Mouse (Mus musculus): ENCODE measurements around the gene Gorasp2. TPM values are rescaled to one million over a fixed set of nuclear protein-coding genes. Genes with fewer than 3 reads are reported as not detected.

The Gorasp2 gene
- total and polyA plus RNA-seq, 3 experiments: 65.4 to 145 (median 77.4) TPM

DNA sequence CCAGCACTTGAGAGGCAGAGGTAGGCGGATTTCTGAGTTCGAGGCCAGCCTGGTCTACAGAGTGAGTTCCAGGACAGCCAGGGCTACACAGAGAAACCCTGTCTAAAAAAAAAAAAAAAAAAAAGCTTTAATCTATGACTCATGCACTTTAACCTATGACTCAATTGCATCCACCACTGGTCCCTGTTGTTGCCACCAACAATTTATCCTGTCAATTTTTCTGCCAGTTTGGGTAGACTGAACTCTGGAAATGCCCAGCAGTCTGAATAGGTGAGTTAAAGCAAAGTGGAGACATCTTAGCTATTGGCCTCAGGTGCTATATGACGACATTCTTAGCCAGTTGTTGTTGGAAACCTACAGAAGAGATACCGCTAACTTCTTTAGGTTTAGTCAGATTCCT lies 11.9 kb upstream of the Gorasp2 start:
- Histone ChIP-seq H3K9ac (ENCODE audit: insufficient read depth, low read depth) (no peak overlapping the region), H3K4me1 (ENCODE audit: control insufficient read depth in 1 of 2, insufficient read depth in 2 of 2) (peaks cover 0 to 1% of the 10 kb centered on the region in 2 experiments; a peak in 2 of 4 replicates), H3K79me2 (replicated peaks; ENCODE audit: control insufficient read depth, extremely low read depth, insufficient read depth, poor library complexity, severe bottlenecking) (no peaks in the 10 kb centered on the region), H3K27me3 (replicated peaks) (no peaks in the 10 kb centered on the region), H3K4me2 (ENCODE audit: insufficient read depth, low read depth, poor library complexity, severe bottlenecking) (no peak overlapping the region), H3K4me3 (replicated peaks in 1 of 3; ENCODE audit: low read depth in 2 of 3, low read length in 2 of 3, poor library complexity in 1 of 3) (no peak overlapping the region), H3K27ac (ENCODE audit: insufficient read depth, low read depth) (no peak overlapping the region), H3K9me3 (replicated peaks; ENCODE audit: low read length) (no peaks in the 10 kb centered on the region), H3K36me3 (replicated peaks in 1 of 2; ENCODE audit: control insufficient read depth in 1 of 2, insufficient read depth in 1 of 2, low read length in 1 of 2) (no peaks in the 10 kb centered on the region)
- TF ChIP-seq JUN (IDR thresholded peaks at IDR 0.05; ENCODE audit: insufficient read depth, low read depth, low read length) (no peak), CTCF (conservative IDR thresholded peaks at IDR 0.05 in 1 of 2, IDR thresholded peaks at IDR 0.05 in 1 of 2; ENCODE audit: low read depth in 2 of 2, low read length in 2 of 2) (no peak), RAD21 (IDR thresholded peaks at IDR 0.05; ENCODE audit: low read depth, low read length) (no peak), MAFK (IDR thresholded peaks at IDR 0.05; ENCODE audit: insufficient replicate concordance, low read length) (no peak), POLR2AphosphoS2 (IDR thresholded peaks at IDR 0.05; ENCODE audit: low read depth, low read length) (no peak)
- no peak for DNase-seq (ENCODE audit: extremely low read depth)
- dilution Hi-C loops (cut with MboI; ENCODE audit: extremely low pct_ligation_motif_present, extremely low pct_unique_long_range_greater_than_20kb, low sequenced_read_pairs) (no loop called here), in situ Hi-C loops (cut with MboI; ENCODE audit: low pct_ligation_motif_present, low pct_unique_long_range_greater_than_20kb, low sequenced_read_pairs) (no loop called here)

DNA sequence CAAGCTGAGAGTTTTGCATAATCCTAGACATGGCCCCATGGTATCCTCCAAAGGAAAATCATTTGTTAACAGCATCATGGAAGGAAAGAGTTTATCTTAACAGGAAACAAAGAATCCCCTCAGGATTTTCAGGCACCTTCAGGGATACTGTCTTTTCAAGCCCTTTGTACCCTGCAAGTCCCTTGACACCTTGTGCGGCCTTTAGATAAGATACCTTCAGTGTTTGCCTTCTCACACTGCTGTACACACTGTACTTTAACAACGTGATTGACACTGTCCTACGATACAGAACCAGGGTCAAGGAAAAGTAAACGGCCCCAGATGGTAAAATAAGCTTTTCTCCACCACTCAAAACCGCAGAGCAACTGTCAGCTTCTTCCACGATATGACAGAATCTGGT lies 9.6 kb upstream of the Gorasp2 start:
- DNase-seq (ENCODE audit: extremely low read depth): no peak
- H3K27me3 ChIP-seq (replicated peaks): no peaks in the 10 kb centered on the region

DNA sequence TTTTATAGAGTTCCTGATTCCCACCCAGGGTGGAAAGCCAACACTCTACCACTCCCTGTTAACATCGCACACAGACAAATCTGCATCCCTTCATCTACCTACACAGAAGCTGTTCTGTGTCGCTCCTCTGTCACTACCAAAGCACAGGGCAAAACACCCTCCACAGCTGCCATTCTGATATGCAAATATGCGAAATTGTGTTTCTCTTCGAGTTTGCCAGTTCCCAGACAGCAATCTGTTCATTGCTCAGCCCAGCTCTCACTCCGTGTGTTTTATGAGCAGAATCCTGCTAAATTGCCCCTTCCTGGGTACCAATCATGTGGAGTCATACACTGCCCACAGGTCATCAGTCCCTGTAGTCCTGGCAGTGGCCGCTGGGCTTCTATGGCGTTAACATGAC lies 4.3 kb upstream of the Gorasp2 start:
- no peak for TF ChIP-seq CTCF (conservative IDR thresholded peaks at IDR 0.05 in 1 of 2, IDR thresholded peaks at IDR 0.05 in 1 of 2; ENCODE audit: low read depth in 2 of 2, low read length in 2 of 2)
- TF ChIP-seq CHD1 (IDR thresholded peaks at IDR 0.05; ENCODE audit: low read depth, low read length): no peak
- TF ChIP-seq TBP (conservative IDR thresholded peaks at IDR 0.05; ENCODE audit: low read depth, low read length): no peak
- no peak for TF ChIP-seq PAX5 (IDR thresholded peaks at IDR 0.05; ENCODE audit: low read length)
- no peak for TF ChIP-seq MAX (IDR thresholded peaks at IDR 0.05; ENCODE audit: low read length)
- TF ChIP-seq USF1 (IDR thresholded peaks at IDR 0.05; ENCODE audit: low read depth, low read length): no peak
- no peak for TF ChIP-seq BHLHE40 (IDR thresholded peaks at IDR 0.05; ENCODE audit: low read depth, low read length)
- no peak for TF ChIP-seq USF2 (conservative IDR thresholded peaks at IDR 0.05; ENCODE audit: low read depth, low read length)
- no peak for TF ChIP-seq GABPA (IDR thresholded peaks at IDR 0.05; ENCODE audit: insufficient replicate concordance, low read depth, low read length)
- TF ChIP-seq HCFC1 (IDR thresholded peaks at IDR 0.05; ENCODE audit: low read depth, low read length): no peak
- TF ChIP-seq KAT2A (IDR thresholded peaks at IDR 0.05; ENCODE audit: insufficient replicate concordance, low read length): no peak
- no peak for TF ChIP-seq E2F4 (IDR thresholded peaks at IDR 0.05; ENCODE audit: insufficient replicate concordance, low read depth, low read length)
- no peak for TF ChIP-seq ELF1 (IDR thresholded peaks at IDR 0.05; ENCODE audit: low read depth, low read length)
- no peak for TF ChIP-seq TCF12 (IDR thresholded peaks at IDR 0.05; ENCODE audit: low read depth, low read length)
- TF ChIP-seq JUND (conservative IDR thresholded peaks at IDR 0.05; ENCODE audit: low read depth, low read length): no peak
- no peak for TF ChIP-seq UBTF (IDR thresholded peaks at IDR 0.05; ENCODE audit: low read depth, low read length)
- no peak for TF ChIP-seq ZMIZ1 (IDR thresholded peaks at IDR 0.05; ENCODE audit: low read depth, low read length)
- TF ChIP-seq RAD21 (IDR thresholded peaks at IDR 0.05; ENCODE audit: low read depth, low read length): no peak
- H3K27ac ChIP-seq (ENCODE audit: insufficient read depth, low read depth): no peak overlapping the region
- H3K27me3 ChIP-seq (replicated peaks): no peaks in the 10 kb centered on the region
- dilution Hi-C loops (cut with MboI; ENCODE audit: extremely low pct_ligation_motif_present, extremely low pct_unique_long_range_greater_than_20kb, low sequenced_read_pairs) (no loop called here), in situ Hi-C loops (cut with MboI; ENCODE audit: low pct_ligation_motif_present, low pct_unique_long_range_greater_than_20kb, low sequenced_read_pairs) (no loop called here)
- no peak overlapping the region for H3K4me2 ChIP-seq (ENCODE audit: insufficient read depth, low read depth, poor library complexity, severe bottlenecking)
- peaks cover 4% of the 10 kb centered on the region for H3K79me2 ChIP-seq (replicated peaks; ENCODE audit: control insufficient read depth, extremely low read depth, insufficient read depth, poor library complexity, severe bottlenecking)
- no peaks in the 10 kb centered on the region for H3K36me3 ChIP-seq (replicated peaks in 1 of 2; ENCODE audit: control insufficient read depth in 1 of 2, insufficient read depth in 1 of 2, low read length in 1 of 2)
- no peak overlapping the region for H3K9ac ChIP-seq (ENCODE audit: insufficient read depth, low read depth)
- H3K9me3 ChIP-seq (replicated peaks; ENCODE audit: low read length): no peaks in the 10 kb centered on the region
- H3K4me1 ChIP-seq (ENCODE audit: control insufficient read depth in 1 of 2, insufficient read depth in 2 of 2): peaks cover 0 to 9% of the 10 kb centered on the region in 2 experiments; a peak in 2 of 4 replicates
- no peak overlapping the region for H3K4me3 ChIP-seq (replicated peaks in 1 of 3; ENCODE audit: low read depth in 2 of 3, low read length in 2 of 3, poor library complexity in 1 of 3)
- no peak for DNase-seq (ENCODE audit: extremely low read depth)

More for the DNA sequence above, 9.6 kb upstream of the Gorasp2 start:
- H3K4me3 ChIP-seq (replicated peaks in 1 of 3; ENCODE audit: low read depth in 2 of 3, low read length in 2 of 3, poor library complexity in 1 of 3): no peak overlapping the region
- H3K79me2 ChIP-seq (replicated peaks; ENCODE audit: control insufficient read depth, extremely low read depth, insufficient read depth, poor library complexity, severe bottlenecking): no peaks in the 10 kb centered on the region
- H3K9me3 ChIP-seq (replicated peaks; ENCODE audit: low read length): no peaks in the 10 kb centered on the region
- dilution Hi-C loops (cut with MboI; ENCODE audit: extremely low pct_ligation_motif_present, extremely low pct_unique_long_range_greater_than_20kb, low sequenced_read_pairs): no loop called here
- H3K9ac ChIP-seq (ENCODE audit: insufficient read depth, low read depth): no peak overlapping the region; the same call in 1 of the 2 replicates
- H3K27ac ChIP-seq (ENCODE audit: insufficient read depth, low read depth): no peak overlapping the region
- H3K4me2 ChIP-seq (ENCODE audit: insufficient read depth, low read depth, poor library complexity, severe bottlenecking): no peak overlapping the region
- H3K4me1 ChIP-seq (ENCODE audit: control insufficient read depth in 1 of 2, insufficient read depth in 2 of 2): peaks cover 0 to 3% of the 10 kb centered on the region in 2 experiments; a peak in 2 of 4 replicates
- TF ChIP-seq NRF1 (IDR thresholded peaks at IDR 0.05; ENCODE audit: low read depth, low read length): no peak
- TF ChIP-seq MAFK (IDR thresholded peaks at IDR 0.05; ENCODE audit: insufficient replicate concordance, low read length): no peak
- no peak for TF ChIP-seq ELF1 (IDR thresholded peaks at IDR 0.05; ENCODE audit: low read depth, low read length)
- no peak for TF ChIP-seq TBP (conservative IDR thresholded peaks at IDR 0.05; ENCODE audit: low read depth, low read length)
- no peak for TF ChIP-seq JUND (conservative IDR thresholded peaks at IDR 0.05; ENCODE audit: low read depth, low read length)
- TF ChIP-seq CHD1 (IDR thresholded peaks at IDR 0.05; ENCODE audit: low read depth, low read length): no peak
- no peak for TF ChIP-seq POLR2AphosphoS2 (IDR thresholded peaks at IDR 0.05; ENCODE audit: low read depth, low read length)
- no peak for TF ChIP-seq CHD2 (IDR thresholded peaks at IDR 0.05; ENCODE audit: low read length)
- TF ChIP-seq ZMIZ1 (IDR thresholded peaks at IDR 0.05; ENCODE audit: low read depth, low read length): no peak
- no peak for TF ChIP-seq UBTF (IDR thresholded peaks at IDR 0.05; ENCODE audit: low read depth, low read length)
- H3K36me3 ChIP-seq (replicated peaks in 1 of 2; ENCODE audit: control insufficient read depth in 1 of 2, insufficient read depth in 1 of 2, low read length in 1 of 2): no peaks in the 10 kb centered on the region
- in situ Hi-C loops (cut with MboI; ENCODE audit: low pct_ligation_motif_present, low pct_unique_long_range_greater_than_20kb, low sequenced_read_pairs): no loop called here
